Mouse (Mus musculus): ENCODE measurements around the gene Serbp1.

Gene Serbp1

DNA sequence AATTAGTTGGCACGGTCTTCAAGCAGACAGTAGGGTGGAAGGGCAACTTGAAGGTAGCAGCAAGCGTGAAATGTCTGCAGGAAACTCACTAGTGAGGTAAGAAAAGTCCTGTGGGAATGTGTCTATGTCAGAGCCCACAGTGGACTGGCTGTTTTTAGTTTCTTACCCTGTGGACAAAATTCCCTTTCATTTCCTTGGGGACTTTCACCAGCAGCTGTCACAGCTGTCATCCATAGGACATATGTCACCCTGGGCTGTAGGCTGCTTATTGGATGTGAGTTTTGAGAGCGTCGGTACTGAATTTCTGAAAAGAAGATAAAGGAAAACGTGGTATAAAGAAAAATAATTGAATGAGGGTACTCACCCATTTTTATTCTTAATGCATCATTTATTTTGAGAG is 60.8 kb downstream of the Serbp1 start:
- in situ Hi-C loops (cut with MboI; ENCODE audit: unreplicated experiment in 2 of 2), result loop anchor here in 1 of 2 experiments (10.0 kb wide), 1 partner anchor 516 kb away; no protein-coding TSS in a partner anchor

DNA sequence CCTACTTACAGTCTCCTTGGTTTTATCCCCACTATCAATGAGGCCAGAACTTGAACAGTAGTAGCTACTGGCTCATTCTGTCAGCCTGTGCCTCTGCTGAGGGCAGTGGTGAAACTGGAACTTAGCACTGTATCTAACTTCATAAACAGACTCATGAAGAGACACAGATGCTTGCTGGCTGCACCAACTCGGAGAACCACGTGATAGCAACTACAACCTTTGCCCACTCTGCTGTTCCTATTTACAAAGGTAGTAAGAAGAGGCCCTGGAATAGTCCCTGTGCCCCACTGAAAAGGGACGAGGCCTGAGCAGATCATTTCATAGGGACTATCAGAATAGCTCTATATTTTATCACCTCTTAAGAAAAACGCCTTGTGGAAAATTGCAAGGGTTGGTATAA is 62.3 kb downstream of the Serbp1 start:
- in situ Hi-C loops (cut with MboI; ENCODE audit: unreplicated experiment in 2 of 2), result no loop called here

DNA sequence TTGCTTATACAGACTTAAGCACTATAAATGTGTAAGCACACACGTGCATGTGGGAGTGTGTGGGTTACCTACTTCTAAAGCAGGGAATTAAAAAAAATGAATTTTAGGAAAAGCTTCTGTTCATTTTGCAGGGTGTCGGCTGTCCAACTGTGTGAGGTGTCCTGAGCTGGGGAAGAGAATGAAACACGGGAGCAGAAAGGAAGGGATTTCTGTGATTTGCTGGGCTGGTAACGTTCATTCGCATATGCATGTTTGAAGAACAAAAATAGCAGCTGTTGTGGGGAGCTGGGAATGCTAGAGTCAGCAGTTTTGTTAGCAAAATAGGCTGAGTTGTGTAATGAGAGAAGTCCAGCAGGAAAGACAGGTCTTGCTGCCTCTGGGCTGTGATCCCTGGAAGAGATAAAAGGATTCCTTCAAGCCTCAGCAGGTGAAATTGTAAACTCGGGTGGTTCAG is 62.8 kb downstream of the Serbp1 start:
- in situ Hi-C loops (cut with MboI; ENCODE audit: unreplicated experiment in 2 of 2), result no loop called here

- in situ Hi-C loops (cut with MboI; ENCODE audit: unreplicated experiment in 2 of 2), result no loop called here
Observed at GRCm38 (mm10) chr6:67301230-67301629, 63.3 kb downstream of the Serbp1 start.

GRCm38 (mm10) chr6:67302471-67302870 is 64.5 kb downstream of the Serbp1 start:
- in situ Hi-C loops (cut with MboI; ENCODE audit: unreplicated experiment in 2 of 2), result no loop called here

GRCm38 (mm10) chr6:67303210-67303609 is 65.2 kb downstream of the Serbp1 start:
- in situ Hi-C loops (cut with MboI; ENCODE audit: unreplicated experiment in 2 of 2), result no loop called here

- in situ Hi-C loops (cut with MboI; ENCODE audit: unreplicated experiment in 2 of 2), result no loop called here
Observed at GRCm38 (mm10) chr6:67308994-67309393, 71.0 kb downstream of the Serbp1 start.

DNA sequence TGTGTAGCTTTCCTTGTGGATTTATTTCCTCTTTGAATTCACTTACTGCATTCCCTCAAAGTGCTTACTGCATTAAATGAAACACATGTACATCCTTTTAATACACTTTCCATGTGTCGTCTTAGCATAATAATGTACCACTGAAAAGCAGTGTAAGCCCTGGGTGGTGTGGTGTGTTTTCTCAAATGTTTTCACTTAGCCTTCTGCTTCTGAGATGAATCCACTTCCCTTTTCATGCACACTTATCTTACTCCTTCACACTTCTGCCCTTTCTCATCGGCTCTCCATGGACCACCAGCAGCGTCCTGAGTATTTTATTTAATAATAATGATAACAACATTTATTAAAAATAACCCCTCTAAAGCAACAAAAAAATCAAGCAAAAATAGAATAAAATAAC is 71.8 kb downstream of the Serbp1 start:
- in situ Hi-C loops (cut with MboI; ENCODE audit: unreplicated experiment in 2 of 2), result no loop called here

DNA sequence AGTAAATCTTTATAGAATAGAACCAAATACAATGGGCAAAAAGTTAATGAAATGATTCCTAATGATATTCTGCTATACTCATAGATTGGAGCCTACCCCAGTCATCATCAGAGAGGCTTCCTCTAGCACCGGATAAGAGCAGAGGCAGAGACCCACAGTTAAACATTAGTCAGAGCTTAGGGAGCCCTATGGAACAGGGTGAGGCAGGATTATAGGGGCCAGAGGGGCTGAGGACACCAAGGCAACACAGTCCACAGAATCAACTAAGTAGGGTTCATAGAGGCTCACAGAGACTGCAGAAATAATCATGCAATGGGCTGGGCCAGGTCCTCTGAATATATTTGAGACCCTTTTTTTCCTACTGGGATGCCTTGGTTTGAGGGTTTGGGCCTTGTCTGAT is 76.7 kb downstream of the Serbp1 start:
- in situ Hi-C loops (cut with MboI; ENCODE audit: unreplicated experiment in 2 of 2), result no loop called here

DNA sequence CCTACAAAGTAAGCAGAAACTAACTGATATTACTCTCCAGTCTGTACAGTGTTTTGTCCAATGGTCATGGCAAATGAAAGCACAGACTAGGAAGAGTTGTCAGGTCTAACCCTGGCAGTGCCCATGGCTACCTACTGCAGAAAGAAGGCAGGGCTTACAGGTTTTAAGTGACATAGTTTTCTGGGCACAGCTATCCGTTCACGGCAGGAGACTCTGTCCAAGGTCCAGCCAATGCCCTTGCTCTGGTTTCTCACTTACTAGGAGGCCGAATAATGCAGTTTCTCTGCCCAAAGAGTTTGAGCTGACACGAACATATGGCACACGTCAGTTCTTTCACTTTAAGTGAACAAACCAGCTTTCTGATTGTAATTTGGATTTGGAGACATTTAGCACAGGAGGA is 79.1 kb downstream of the Serbp1 start:
- in situ Hi-C loops (cut with MboI; ENCODE audit: unreplicated experiment in 2 of 2), result no loop called here

DNA sequence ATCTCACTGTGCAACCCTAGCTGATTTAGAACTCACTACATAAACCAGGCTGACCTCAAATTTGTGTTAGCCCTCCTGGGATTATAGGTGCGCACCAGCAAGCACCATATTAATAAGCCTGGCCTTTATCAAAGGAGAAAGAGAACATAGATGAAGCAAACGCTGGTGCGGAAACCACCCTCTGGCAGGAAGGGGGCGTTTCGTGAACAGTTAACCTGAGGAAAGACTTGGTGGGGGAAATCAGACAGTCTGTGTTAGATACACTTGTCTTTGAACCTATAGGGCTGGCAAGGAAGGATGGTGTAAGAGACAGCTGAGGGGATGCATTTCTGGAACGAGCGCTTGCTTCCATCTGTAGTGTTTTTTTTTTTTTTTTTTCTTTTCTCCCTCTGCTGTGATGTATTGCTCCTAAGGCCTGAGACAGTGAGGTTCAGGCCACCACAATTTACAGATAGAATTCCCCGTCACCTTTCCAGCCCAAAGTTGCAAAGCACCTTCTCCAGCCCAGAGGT is 79.9 kb downstream of the Serbp1 start:
- in situ Hi-C loops (cut with MboI; ENCODE audit: unreplicated experiment in 2 of 2), result no loop called here

- in situ Hi-C loops (cut with MboI; ENCODE audit: unreplicated experiment in 2 of 2), result no loop called here
Observed at GRCm38 (mm10) chr6:67318451-67318850, 80.5 kb downstream of the Serbp1 start.

DNA sequence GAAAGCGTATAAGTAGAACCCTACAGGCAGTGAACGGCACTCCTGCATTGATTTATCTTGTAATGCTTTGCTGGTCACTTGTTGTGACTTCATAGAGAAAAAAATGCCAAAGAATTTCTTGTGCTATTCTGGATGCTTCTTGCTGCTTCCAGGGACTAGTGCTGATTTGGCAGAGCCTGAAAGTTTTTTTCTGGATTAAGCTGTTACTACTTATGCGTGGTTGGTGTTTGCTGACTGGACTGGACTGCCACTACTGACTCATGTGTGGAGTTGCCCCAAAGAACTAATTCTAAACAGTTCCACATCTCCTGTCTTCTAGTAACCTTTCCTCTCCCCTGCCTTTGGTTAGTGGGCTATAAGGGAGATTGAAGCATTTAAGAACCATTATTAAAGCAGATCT is 85.8 kb downstream of the Serbp1 start:
- in situ Hi-C loops (cut with MboI; ENCODE audit: unreplicated experiment in 2 of 2), result loop anchor here in 1 of 2 experiments (5.0 kb wide), 1 partner anchor 94 kb away; no protein-coding TSS in a partner anchor

DNA sequence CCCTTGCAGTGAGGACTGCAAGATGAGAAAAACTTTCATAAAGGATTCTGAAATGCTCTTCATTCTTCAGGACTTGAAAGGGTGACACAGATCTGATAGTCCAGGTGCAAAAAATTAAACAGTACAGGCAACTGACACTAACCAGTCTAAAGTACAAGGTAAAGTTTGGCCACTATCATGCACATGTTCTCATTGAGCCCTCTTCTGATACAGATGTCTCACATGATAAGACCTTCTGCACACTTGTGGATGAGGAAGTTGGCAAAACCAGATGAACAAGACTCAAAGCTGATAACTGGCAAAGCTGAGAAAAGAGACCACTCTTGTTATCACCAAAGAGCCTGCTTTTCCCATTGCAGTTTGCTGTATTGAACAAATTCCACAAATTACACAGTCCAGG is 100.0 kb downstream of the Serbp1 start:
- in situ Hi-C loops (cut with MboI; ENCODE audit: unreplicated experiment in 2 of 2), result no loop called here

GRCm38 (mm10) chr6:67339494-67339893 is 101.5 kb downstream of the Serbp1 start:
- in situ Hi-C loops (cut with MboI; ENCODE audit: unreplicated experiment in 2 of 2), result no loop called here
